Mouse (Mus musculus) embryonic stem cell, embryonic (primary cell): ENCODE measurements around the gene Ttll9.

Source experiments
- CTCF ChIA-PET, 4 experiments: fragments of 300-600 bp in 2 of 4; fragments of 350-600 bp in 2 of 4; sonication (Branson Sonifier 250); formaldehyde crosslinking; loops; one replicate each; lab custom pipeline; 2022; ENCODE audit warnings: inconsistent platforms in 2 of 4; lab: Charles Lee
- POLR2A ChIA-PET, 4 experiments: fragments of 300-600 bp in 2 of 4; fragments of 350-600 bp in 2 of 4; sonication (Branson Sonifier 250); formaldehyde crosslinking; loops; one replicate each; lab custom pipeline; 2022; ENCODE audit warnings: antibody characterized with exemption in 4 of 4, inconsistent platforms in 1 of 4; lab: Charles Lee

Gene Ttll9

GRCm38 (mm10) chr2:152931456-152932160 is 30.7 kb upstream of the Ttll9 start:
- ChIA-PET POLR2A (interaction anchor here in 2 of 4 experiments (0.7 to 2.6 kb wide), 7 partner anchors 7 to 303 kb away, joined by 3 to 9 read pairs (median 4); no protein-coding TSS in a partner anchor), CTCF (interaction anchor here in 3 of 4 experiments (0.6 to 2.4 kb wide), 11 partner anchors 8 to 316 kb away, joined by 3 to 8 read pairs (median 4); partner anchors contain the start of gene H13 (in 1 of the 3))

GRCm38 (mm10) chr2:152933048-152933447 is 29.2 kb upstream of the Ttll9 start, which contains the start of gene Foxs1:
Gene Foxs1, minus strand, starts transcription at chr2:152933208.
- ChIA-PET CTCF (interaction anchor here (0.6 to 2.4 kb wide), 23 partner anchors 9 to 481 kb away, joined by 3 to 8 read pairs (median 3); partner anchors contain the start of genes Dusp15 (in 1 of the 4), H13 (in 1 of the 4) and Xkr7 (in 1 of the 4)), POLR2A (interaction anchor here in 2 of 4 experiments (1.0 to 2.6 kb wide), 8 partner anchors 9 to 210 kb away, joined by 3 to 9 read pairs (median 4); no protein-coding TSS in a partner anchor)

GRCm38 (mm10) chr2:152933614-152934013 is 28.7 kb upstream of the Ttll9 start:
- ChIA-PET CTCF (interaction anchor here (0.5 to 2.4 kb wide), 29 partner anchors 8 to 1119 kb away, joined by 3 to 8 read pairs (median 3); partner anchors contain the start of genes Dusp15 (in 1 of the 4), Mylk2 (in 1 of the 4) and Xkr7 (in 1 of the 4)), POLR2A (interaction anchor here in 3 of 4 experiments (0.6 to 2.6 kb wide), 6 partner anchors 9 to 209 kb away, joined by 3 to 9 read pairs (median 4); no protein-coding TSS in a partner anchor)

GRCm38 (mm10) chr2:152939846-152940245 is 22.4 kb upstream of the Ttll9 start:
- POLR2A ChIA-PET = interaction anchor here in 3 of 4 experiments (0.6 to 1.3 kb wide), 4 partner anchors 15 to 929 kb away, joined by 3 to 4 read pairs (median 3); partner anchors contain the start of gene Tspyl3 (in 1 of the 3)
- CTCF ChIA-PET = interaction anchor here (0.5 to 1.6 kb wide), 39 partner anchors 8 to 386 kb away, joined by 3 to 10 read pairs (median 3); partner anchors contain the start of genes Defb25 (in 1 of the 4) and Dusp15 (in 1 of the 4)

- ChIA-PET POLR2A (interaction anchor here in 1 of 4 experiments (1.0 kb wide), 1 partner anchor 10 kb away, joined by 3 read pairs; the partner anchor contains the start of gene Dusp15), CTCF (interaction anchor here in 3 of 4 experiments (0.6 to 1.2 kb wide), 3 partner anchors 8 to 61 kb away, joined by 3 to 8 read pairs (median 3); partner anchors contain the start of gene Foxs1 (in 1 of the 3))
Measured at GRCm38 (mm10) chr2:152941106-152941505, 21.2 kb upstream of the Ttll9 start.

- POLR2A ChIA-PET = interaction anchor here in 1 of 4 experiments (1.0 kb wide), 1 partner anchor 10 kb away, joined by 3 read pairs; the partner anchor contains the start of gene Dusp15
- CTCF ChIA-PET = interaction anchor here in 1 of 4 experiments (1.2 kb wide), 1 partner anchor 8 kb away, joined by 3 read pairs; the partner anchor contains the start of gene Foxs1
Measured at GRCm38 (mm10) chr2:152941776-152942175, 20.5 kb upstream of the Ttll9 start.

GRCm38 (mm10) chr2:152942898-152943515 is 19.3 kb upstream of the Ttll9 start:
- POLR2A ChIA-PET = interaction anchor here in 2 of 4 experiments (0.9 to 1.1 kb wide), 3 partner anchors 8 to 114 kb away, joined by 3 read pairs; partner anchors contain the start of gene Dusp15 (in 1 of the 2)
- CTCF ChIA-PET = interaction anchor here in 2 of 4 experiments (0.7 to 1.6 kb wide), 3 partner anchors 9 to 200 kb away, joined by 3 to 5 read pairs (median 4); no protein-coding TSS in a partner anchor

- CTCF ChIA-PET = interaction anchor here in 2 of 4 experiments (0.6 to 1.6 kb wide), 4 partner anchors 10 to 199 kb away, joined by 3 to 5 read pairs (median 4); no protein-coding TSS in a partner anchor
- POLR2A ChIA-PET = interaction anchor here in 2 of 4 experiments (0.9 to 1.4 kb wide), 4 partner anchors 8 to 854 kb away, joined by 3 read pairs; partner anchors contain the start of gene Dusp15 (in 1 of the 2)
Measured at GRCm38 (mm10) chr2:152943568-152943967, 18.7 kb upstream of the Ttll9 start.

GRCm38 (mm10) chr2:152944013-152944412 is 18.3 kb upstream of the Ttll9 start:
- ChIA-PET POLR2A (interaction anchor here in 1 of 4 experiments (0.8 to 1.5 kb wide), 6 partner anchors 13 to 854 kb away, joined by 3 to 4 read pairs (median 3); no protein-coding TSS in a partner anchor), CTCF (interaction anchor here in 1 of 4 experiments (0.6 to 1.6 kb wide), 3 partner anchors 10 to 18 kb away, joined by 3 to 5 read pairs (median 4); no protein-coding TSS in a partner anchor)

GRCm38 (mm10) chr2:152947098-152947497 is 15.2 kb upstream of the Ttll9 start:
- CTCF ChIA-PET = interaction anchor here in 1 of 4 experiments (0.6 kb wide), 1 partner anchor 13 kb away, joined by 3 read pairs; no protein-coding TSS in a partner anchor
- POLR2A ChIA-PET = interaction anchor here in 1 of 4 experiments (1.6 kb wide), 1 partner anchor 73 kb away, joined by 3 read pairs; no protein-coding TSS in a partner anchor

- CTCF ChIA-PET = no interaction called here
- POLR2A ChIA-PET = interaction anchor here in 1 of 4 experiments (1.6 kb wide), 1 partner anchor 75 kb away, joined by 3 read pairs; no protein-coding TSS in a partner anchor
Measured at GRCm38 (mm10) chr2:152948438-152949020, 13.8 kb upstream of the Ttll9 start.

GRCm38 (mm10) chr2:152950358-152951064 is 11.8 kb upstream of the Ttll9 start:
- POLR2A ChIA-PET = interaction anchor here in 2 of 4 experiments (0.6 to 1.0 kb wide), 7 partner anchors 9 to 607 kb away, joined by 3 read pairs; partner anchors contain the start of gene Foxs1 (in 1 of the 2)

GRCm38 (mm10) chr2:152951065-152951849 is 11.0 kb upstream of the Ttll9 start, which contains the start of gene Dusp15:
Gene Dusp15, minus strand, starts transcription at chr2:152951698.
- CTCF ChIA-PET = interaction anchor here (0.6 to 2.6 kb wide), 11 partner anchors 12 to 980 kb away, joined by 3 to 11 read pairs (median 4); no protein-coding TSS in a partner anchor
- POLR2A ChIA-PET = interaction anchor here in 2 of 4 experiments (0.6 to 1.3 kb wide), 8 partner anchors 8 to 673 kb away, joined by 3 read pairs; no protein-coding TSS in a partner anchor

More at GRCm38 (mm10) chr2:152950358-152951064, 11.8 kb upstream of the Ttll9 start:
- CTCF ChIA-PET = interaction anchor here in 3 of 4 experiments (0.6 to 2.6 kb wide), 10 partner anchors 11 to 979 kb away, joined by 3 to 11 read pairs (median 4); partner anchors contain the start of gene Foxs1 (in 1 of the 3)

GRCm38 (mm10) chr2:152951850-152952720 is 10.2 kb upstream of the Ttll9 start:
- ChIA-PET CTCF (interaction anchor here in 2 of 4 experiments (0.6 to 2.6 kb wide), 3 partner anchors 12 to 128 kb away, joined by 3 to 8 read pairs (median 4); no protein-coding TSS in a partner anchor), POLR2A (interaction anchor here in 2 of 4 experiments (0.6 to 1.3 kb wide), 6 partner anchors 9 to 672 kb away, joined by 3 read pairs; no protein-coding TSS in a partner anchor)
